Mouse (Mus musculus): Measurements from ENCODE around the gene Nhsl1.

DNA sequence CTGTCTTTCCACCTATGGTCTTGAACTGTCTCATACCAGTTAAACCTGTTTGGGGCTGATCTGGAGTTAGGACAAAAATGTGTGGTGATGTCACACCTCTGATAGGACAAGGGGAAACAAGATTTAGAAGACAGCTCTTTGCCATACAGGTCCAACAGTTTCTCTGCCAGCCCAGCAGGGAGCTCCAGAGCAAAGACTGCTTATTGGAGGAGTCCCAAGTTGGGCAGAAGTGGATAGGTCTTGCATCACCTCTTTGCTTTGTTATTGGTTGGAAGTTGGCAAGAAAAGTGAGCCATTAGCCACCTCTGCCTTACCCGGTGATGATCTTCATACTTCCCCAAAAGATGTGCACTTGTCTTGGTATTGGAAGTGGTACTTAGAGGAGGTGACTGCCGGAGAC, 218.1 kb downstream of the Nhsl1 start:
- TF ChIP-seq CTCF (IDR thresholded peaks at IDR 0.05; ENCODE audit: low read depth, low read length): no peak
- TF ChIP-seq POLR2A (IDR thresholded peaks at IDR 0.05; ENCODE audit: borderline replicate concordance, low read depth, low read length): no peak
